Mouse (Mus musculus): ENCODE measurements around the gene Map2k6. TPM values are rescaled to one million over a fixed set of nuclear protein-coding genes. Genes with fewer than 3 reads are reported as not detected.
"Not testable (repeated sequence)": the region's sequence is repeated elsewhere in the genome, so short reads cannot be mapped to it uniquely, and the experiment has no call there.

Map2k6 gene
- polyA plus RNA-seq (2015; fragmentation: Nextera tagmentation; extraction: Ambion mirVana): 3.4 and 3.8 TPM in 2 replicates

DNA sequence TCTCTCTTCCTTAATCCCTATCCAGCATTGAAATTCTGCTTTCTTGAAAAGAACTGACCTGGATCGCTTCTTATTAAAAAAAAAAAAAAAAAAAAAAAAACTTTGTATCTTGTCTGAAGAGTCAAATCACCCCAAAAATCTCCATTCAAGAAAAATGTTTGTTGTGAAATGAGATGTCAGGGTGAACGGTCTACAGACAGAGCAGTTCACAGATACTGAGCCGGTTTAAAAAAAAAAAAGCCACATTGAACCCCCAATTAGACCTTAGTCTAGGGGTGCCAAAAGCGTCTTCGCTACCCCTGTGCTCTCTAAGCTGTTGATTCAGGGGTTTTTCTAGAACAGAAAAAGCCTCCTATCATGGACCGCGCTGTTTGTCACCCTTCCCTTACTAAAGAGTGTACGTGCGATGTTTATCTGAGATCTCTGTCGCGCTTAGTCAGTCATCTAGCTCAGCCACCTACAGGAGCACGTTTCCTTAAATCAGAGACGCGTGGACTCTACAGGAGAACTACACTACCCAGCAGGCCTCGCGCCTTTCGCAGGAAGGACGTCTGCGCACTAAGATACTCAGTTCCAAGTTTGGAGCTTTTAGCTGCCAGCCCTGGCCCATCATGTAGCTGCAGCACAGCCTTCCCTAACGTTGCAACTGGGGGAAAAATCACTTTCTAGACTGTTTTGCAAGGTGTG, at the start of gene Map2k6:
TSS of gene Map2k6 (plus strand) at position 570 of the 687 bp plus-strand sequence.
- Histone ChIP-seq H3K27me3 (replicated peaks; ENCODE audit: control insufficient read depth, insufficient read depth, low read length) (no peaks in the 10 kb centered on the region), H3K27ac (ENCODE audit: low read depth, low read length) (0 out of 2 replicates have a peak within 1 kb of the TSS, but pooled peaks have one; percentile 5), H3K4me3 (ENCODE audit: low read depth, low read length) (peak within 1 kb of the TSS; percentile 57), H3K36me3 (ENCODE audit: control insufficient read depth, insufficient read depth) (no peaks in the 10 kb centered on the region), H3K9me3 (ENCODE audit: control insufficient read depth) (no peaks in the 10 kb centered on the region), H3K4me2 (replicated peaks; ENCODE audit: low read depth) (peak within 1 kb of the TSS; percentile 62), H3K4me1 (replicated peaks; ENCODE audit: control insufficient read depth, insufficient read depth, low read length) (no peaks in the 10 kb centered on the region), H3K9ac (ENCODE audit: low read depth, low read length) (no peak within 1 kb of the TSS)
- 7% methylated on average over 20 of the region's 20 CpGs for WGBS
- peak; percentile 83 for ATAC-seq
- TF ChIP-seq CTCF (IDR thresholded peaks at IDR 0.05; ENCODE audit: low read depth): peak; percentile 28; the same call in 1 of the 2 replicates

GRCm38 (mm10) chr11:110354261-110354660, 44.7 kb upstream of the Map2k6 start:
- Histone ChIP-seq H3K4me1 (replicated peaks; ENCODE audit: control insufficient read depth, insufficient read depth, low read length) (no peaks in the 10 kb centered on the region), H3K27me3 (replicated peaks; ENCODE audit: control insufficient read depth, insufficient read depth, low read length) (no peaks in the 10 kb centered on the region), H3K36me3 (ENCODE audit: control insufficient read depth, insufficient read depth) (no peaks in the 10 kb centered on the region), H3K27ac (ENCODE audit: low read depth, low read length) (no peak overlapping the region), H3K9ac (ENCODE audit: low read depth, low read length) (no peak overlapping the region), H3K9me3 (ENCODE audit: control insufficient read depth) (no peaks in the 10 kb centered on the region), H3K4me3 (ENCODE audit: low read depth, low read length) (no peak overlapping the region), H3K4me2 (replicated peaks; ENCODE audit: low read depth) (no peak overlapping the region)
- WGBS: 77% methylated on average over 9 of the region's 9 CpGs
- no peak for TF ChIP-seq CTCF (IDR thresholded peaks at IDR 0.05; ENCODE audit: low read depth)
- ATAC-seq: no peak

GRCm38 (mm10) chr11:110355131-110355530, 43.8 kb upstream of the Map2k6 start:
- H3K9me3 ChIP-seq (ENCODE audit: control insufficient read depth); H3K27ac ChIP-seq (ENCODE audit: low read depth, low read length); H3K27me3 ChIP-seq (replicated peaks; ENCODE audit: control insufficient read depth, insufficient read depth, low read length); H3K4me1 ChIP-seq (replicated peaks; ENCODE audit: control insufficient read depth, insufficient read depth, low read length); H3K4me2 ChIP-seq (replicated peaks; ENCODE audit: low read depth); H3K36me3 ChIP-seq (ENCODE audit: control insufficient read depth, insufficient read depth); H3K4me3 ChIP-seq (ENCODE audit: low read depth, low read length); ATAC-seq; H3K9ac ChIP-seq (ENCODE audit: low read depth, low read length): not testable (repeated sequence)
- WGBS: 85% methylated on average over 9 of the region's 9 CpGs

DNA sequence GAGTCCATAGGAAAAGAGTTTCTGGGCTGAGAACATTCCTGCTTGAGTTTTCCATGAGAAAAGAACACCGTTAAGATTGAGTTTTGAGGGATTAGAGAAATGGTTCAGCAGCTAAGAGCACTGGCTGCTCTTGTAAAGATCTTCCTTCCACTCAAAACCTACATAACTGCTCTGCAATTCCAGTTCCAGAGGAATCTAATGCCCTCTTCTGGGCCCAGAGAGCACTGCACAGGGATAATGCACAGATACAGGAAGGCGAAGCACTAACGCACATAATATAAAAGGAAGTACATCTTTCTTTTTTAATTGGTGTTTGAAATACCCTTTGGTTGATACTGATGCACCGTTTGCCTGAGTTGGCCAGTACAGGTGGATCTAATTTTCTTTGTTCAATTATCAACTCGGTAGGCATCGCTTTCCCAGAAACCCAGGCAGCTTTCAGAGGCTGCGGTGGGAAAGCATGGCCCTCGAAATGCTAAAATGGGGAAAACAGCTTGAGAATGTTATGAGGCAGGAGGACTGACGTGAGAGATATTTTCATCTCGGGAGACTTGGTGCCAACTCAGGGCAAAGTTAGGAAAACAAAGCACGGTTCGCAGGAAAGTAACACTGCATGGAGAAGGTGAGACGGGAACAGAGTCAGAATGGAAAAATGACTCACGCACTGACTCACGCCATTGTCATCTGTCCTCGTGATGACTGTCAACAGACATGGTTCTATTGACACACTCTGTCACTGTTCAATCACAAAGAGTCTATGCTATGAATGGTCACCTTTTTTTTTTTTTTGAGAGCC, 41.0 kb upstream of the Map2k6 start:
- Histone ChIP-seq H3K9ac (ENCODE audit: low read depth, low read length) (no peak overlapping the region), H3K4me3 (ENCODE audit: low read depth, low read length) (no peak overlapping the region), H3K9me3 (ENCODE audit: control insufficient read depth) (no peaks in the 10 kb centered on the region), H3K27ac (ENCODE audit: low read depth, low read length) (no peak overlapping the region), H3K36me3 (ENCODE audit: control insufficient read depth, insufficient read depth) (no peaks in the 10 kb centered on the region), H3K4me2 (replicated peaks; ENCODE audit: low read depth) (no peak overlapping the region), H3K4me1 (replicated peaks; ENCODE audit: control insufficient read depth, insufficient read depth, low read length) (no peaks in the 10 kb centered on the region), H3K27me3 (replicated peaks; ENCODE audit: control insufficient read depth, insufficient read depth, low read length) (no peaks in the 10 kb centered on the region)
- ATAC-seq: no peak
- WGBS: 67% methylated on average over 16 of the region's 16 CpGs
- peak; percentile 77 for TF ChIP-seq CTCF (IDR thresholded peaks at IDR 0.05; ENCODE audit: low read depth)

DNA sequence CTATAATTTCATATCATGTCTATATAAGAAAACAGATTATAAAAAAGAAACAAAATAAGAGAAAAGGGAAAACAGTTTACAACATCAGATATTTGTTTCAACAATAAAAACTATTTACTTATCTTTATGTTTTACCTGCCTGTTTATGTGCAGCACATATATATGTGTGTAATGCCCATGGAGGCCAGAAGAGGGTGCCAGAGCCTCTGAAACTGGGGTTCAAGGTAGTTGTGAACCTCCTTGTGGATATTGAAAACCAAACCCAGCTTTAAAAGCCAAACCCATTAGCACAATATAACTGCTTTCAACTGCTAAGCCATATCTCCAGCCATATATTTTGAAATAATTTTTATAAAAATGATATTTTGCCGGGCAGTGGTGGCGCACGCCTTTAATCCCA, 33.9 kb upstream of the Map2k6 start:
- 74% methylated on average over 3 of the region's 3 CpGs for WGBS
- ATAC-seq: no peak
- Histone ChIP-seq H3K9me3 (ENCODE audit: control insufficient read depth) (no peaks in the 10 kb centered on the region), H3K4me1 (replicated peaks; ENCODE audit: control insufficient read depth, insufficient read depth, low read length) (no peaks in the 10 kb centered on the region), H3K4me2 (replicated peaks; ENCODE audit: low read depth) (no peak overlapping the region), H3K27ac (ENCODE audit: low read depth, low read length) (no peak overlapping the region), H3K36me3 (ENCODE audit: control insufficient read depth, insufficient read depth) (no peaks in the 10 kb centered on the region), H3K9ac (ENCODE audit: low read depth, low read length) (no peak overlapping the region), H3K27me3 (replicated peaks; ENCODE audit: control insufficient read depth, insufficient read depth, low read length) (no peaks in the 10 kb centered on the region), H3K4me3 (ENCODE audit: low read depth, low read length) (no peak overlapping the region)
- TF ChIP-seq CTCF (IDR thresholded peaks at IDR 0.05; ENCODE audit: low read depth): peak; percentile 84

- WGBS: 78% methylated on average over 3 of the region's 3 CpGs
- no peaks in the 10 kb centered on the region for H3K27me3 ChIP-seq (replicated peaks; ENCODE audit: control insufficient read depth, insufficient read depth, low read length)
- no peak for ATAC-seq
These were observed 32.0 kb upstream of the Map2k6 start for GRCm38 (mm10) chr11:110366902-110367301.

More at GRCm38 (mm10) chr11:110366902-110367301, 32.0 kb upstream of the Map2k6 start:
- Histone ChIP-seq H3K36me3 (ENCODE audit: control insufficient read depth, insufficient read depth) (no peaks in the 10 kb centered on the region), H3K4me2 (replicated peaks; ENCODE audit: low read depth) (no peak overlapping the region), H3K9me3 (ENCODE audit: control insufficient read depth) (no peaks in the 10 kb centered on the region), H3K27ac (ENCODE audit: low read depth, low read length) (no peak overlapping the region), H3K9ac (ENCODE audit: low read depth, low read length) (no peak overlapping the region), H3K4me1 (replicated peaks; ENCODE audit: control insufficient read depth, insufficient read depth, low read length) (no peaks in the 10 kb centered on the region), H3K4me3 (ENCODE audit: low read depth, low read length) (no peak overlapping the region)
- peak; percentile 38 for TF ChIP-seq CTCF (IDR thresholded peaks at IDR 0.05; ENCODE audit: low read depth)
